Mouse (Mus musculus) layer of hippocampus, adult 2 months (tissue): Measurements from ENCODE around the gene Sla2. TPM values are rescaled to one million over a fixed set of nuclear protein-coding genes. Genes with fewer than 3 reads are reported as not detected.
"Not testable (repeated sequence)": the region's sequence is repeated elsewhere in the genome, so short reads cannot be mapped to it uniquely, and the experiment has no call there.

ENCODE experiments used
- DNase-seq, 2 experiments: peaks; one replicate each; pipeline ENCODE4 v3.0.0; 2022; ENCODE audit warnings: low spot score in 2 of 2
- H3K27ac ChIP-seq: fragments of 200-600 bp; 2 replicates; pipeline ENCODE4 v1.8.1; 2022
- H3K4me3 ChIP-seq: fragments of 200-600 bp; 2 replicates; pipeline ENCODE4 v1.8.1; 2022; ENCODE audit warnings: mild to moderate bottlenecking
- CTCF ChIP-seq: fragments of 200-600 bp; conservative IDR thresholded peaks from 2 replicates; pipeline ENCODE4 v1.8.1; 2022; ENCODE audit warnings: antibody characterized with exemption, mild to moderate bottlenecking, moderate library complexity
- total RNA-seq, 2 experiments: library from RNA; stranded (reverse); gene quantifications; 2 replicates each; pipeline ENCODE4 v1.2.3; 2021

Gene Sla2
- total RNA-seq, 2 experiments from 2014 or later = 0.31 to 0.34 TPM

- no peak for DNase-seq
- H3K4me3 ChIP-seq = no peak overlapping the region
- no peak overlapping the region for H3K27ac ChIP-seq
- TF ChIP-seq CTCF = no peak
Measured at GRCm38 (mm10) chr2:156918562-156918961, 31.6 kb upstream of the Sla2 start.

GRCm38 (mm10) chr2:156916419-156917125 is 29.6 kb upstream of the Sla2 start:
- Histone ChIP-seq H3K27ac (no peak overlapping the region), H3K4me3 (no peak overlapping the region)
- TF ChIP-seq CTCF = no peak
- no peak for DNase-seq

- TF ChIP-seq CTCF = no peak
Measured at GRCm38 (mm10) chr2:156915559-156915958, 28.6 kb upstream of the Sla2 start.

GRCm38 (mm10) chr2:156913191-156913590 is 26.2 kb upstream of the Sla2 start:
- H3K4me3 ChIP-seq = no peak overlapping the region
- TF ChIP-seq CTCF = no peak
- H3K27ac ChIP-seq = no peak overlapping the region
- DNase-seq = no peak

More at GRCm38 (mm10) chr2:156915559-156915958, 28.6 kb upstream of the Sla2 start:
- no peak for DNase-seq
- no peak overlapping the region for H3K27ac ChIP-seq
- H3K4me3 ChIP-seq = no peak overlapping the region

GRCm38 (mm10) chr2:156905931-156906330 is 18.9 kb upstream of the Sla2 start:
- H3K27ac ChIP-seq = peak overlapping the region; percentile 4; the same call in 1 of the 2 replicates
- DNase-seq, H3K4me3 ChIP-seq: not testable (repeated sequence)

GRCm38 (mm10) chr2:156904976-156905717 is 18.2 kb upstream of the Sla2 start:
- Histone ChIP-seq H3K27ac (no peak overlapping the region), H3K4me3 (no peak overlapping the region)
- peak; percentile 66 to 76 for DNase-seq
- TF ChIP-seq CTCF = peak; percentile 88

- H3K27ac ChIP-seq = no peak overlapping the region
- TF ChIP-seq CTCF = peak; percentile 67
- no peak for DNase-seq
Measured at GRCm38 (mm10) chr2:156903367-156903766, 16.4 kb upstream of the Sla2 start.

GRCm38 (mm10) chr2:156902411-156902810 is 15.4 kb upstream of the Sla2 start:
- H3K27ac ChIP-seq, DNase-seq, H3K4me3 ChIP-seq: not testable (repeated sequence)

More at GRCm38 (mm10) chr2:156903367-156903766, 16.4 kb upstream of the Sla2 start:
- no peak overlapping the region for H3K4me3 ChIP-seq

- H3K27ac ChIP-seq = no peak overlapping the region
- DNase-seq = no peak
- H3K4me3 ChIP-seq = no peak overlapping the region
- no peak for TF ChIP-seq CTCF
Measured at GRCm38 (mm10) chr2:156901883-156902282, 14.9 kb upstream of the Sla2 start.

GRCm38 (mm10) chr2:156901344-156901743 is 14.4 kb upstream of the Sla2 start:
- Histone ChIP-seq H3K27ac (no peak overlapping the region), H3K4me3 (no peak overlapping the region)
- TF ChIP-seq CTCF = no peak
- DNase-seq = no peak

GRCm38 (mm10) chr2:156899184-156899583 is 12.2 kb upstream of the Sla2 start:
- no peak overlapping the region for H3K4me3 ChIP-seq
- H3K27ac ChIP-seq = peak overlapping the region; percentile 18; the same call in 1 of the 2 replicates
- DNase-seq = no peak
- TF ChIP-seq CTCF = no peak

GRCm38 (mm10) chr2:156898374-156898773 is 11.4 kb upstream of the Sla2 start:
- no peak for DNase-seq
- Histone ChIP-seq H3K27ac (peak overlapping the region; percentile 86; the same call in 1 of the 2 replicates), H3K4me3 (no peak overlapping the region)
- no peak for TF ChIP-seq CTCF

GRCm38 (mm10) chr2:156897034-156897433 is 10.0 kb upstream of the Sla2 start:
- peak; percentile 23 to 44 for DNase-seq

GRCm38 (mm10) chr2:156896384-156896914 is 9.5 kb upstream of the Sla2 start:
- Histone ChIP-seq H3K27ac (peak overlapping the region; percentile 86; the same call in 1 of the 2 replicates), H3K4me3 (no peak overlapping the region)
- no peak for DNase-seq
- no peak for TF ChIP-seq CTCF

More at GRCm38 (mm10) chr2:156897034-156897433, 10.0 kb upstream of the Sla2 start:
- no peak overlapping the region for H3K4me3 ChIP-seq
- no peak for TF ChIP-seq CTCF
- peak overlapping the region; percentile 86 for H3K27ac ChIP-seq
